Mouse (Mus musculus): ENCODE measurements around the gene Gramd1c. TPM values are rescaled to one million over a fixed set of nuclear protein-coding genes. Genes with fewer than 3 reads are reported as not detected.

The Gramd1c gene
- polyA plus RNA-seq, 1 experiment: 19.5 TPM

DNA sequence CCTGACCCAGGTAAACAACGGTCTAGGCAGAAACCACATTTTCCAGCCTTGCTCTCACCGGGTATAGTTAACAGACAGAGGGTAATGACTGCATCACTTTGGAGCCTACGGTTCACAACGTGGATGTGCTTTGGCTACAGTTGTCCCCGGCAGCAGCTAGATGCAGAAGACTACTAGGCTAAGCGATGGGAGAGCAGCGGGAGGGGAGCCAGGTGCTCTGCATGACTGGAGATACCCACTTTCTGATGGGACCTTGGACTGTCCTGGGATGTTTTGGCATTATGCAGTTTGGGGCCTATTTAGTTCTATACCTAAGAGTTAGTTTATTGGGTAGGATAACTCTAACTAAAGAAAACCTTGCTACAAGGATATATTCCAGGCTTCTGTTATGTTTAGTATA lies 36.2 kb upstream of the Gramd1c start:
- Histone ChIP-seq H3K27ac (ENCODE audit: control insufficient read depth, insufficient read depth, low read depth, low read length) (no peak overlapping the region), H3K27me3 (ENCODE audit: control insufficient read depth, insufficient read depth, low read length) (no peaks in the 10 kb centered on the region), H3K4me3 (ENCODE audit: control insufficient read depth, low read depth, low read length) (no peak overlapping the region), H3K36me3 (ENCODE audit: control insufficient read depth, insufficient read depth, low read length) (peaks cover 3% of the 10 kb centered on the region), H3K4me1 (ENCODE audit: control insufficient read depth, insufficient read depth, low read length) (no peaks in the 10 kb centered on the region)
- TF ChIP-seq CTCF (IDR thresholded peaks at IDR 0.05; ENCODE audit: control insufficient read depth, insufficient read depth, insufficient replicate concordance, low read depth, low read length): no peak
- no peak for TF ChIP-seq POLR2A (IDR thresholded peaks at IDR 0.05; ENCODE audit: control insufficient read depth, low read depth, low read length)

DNA sequence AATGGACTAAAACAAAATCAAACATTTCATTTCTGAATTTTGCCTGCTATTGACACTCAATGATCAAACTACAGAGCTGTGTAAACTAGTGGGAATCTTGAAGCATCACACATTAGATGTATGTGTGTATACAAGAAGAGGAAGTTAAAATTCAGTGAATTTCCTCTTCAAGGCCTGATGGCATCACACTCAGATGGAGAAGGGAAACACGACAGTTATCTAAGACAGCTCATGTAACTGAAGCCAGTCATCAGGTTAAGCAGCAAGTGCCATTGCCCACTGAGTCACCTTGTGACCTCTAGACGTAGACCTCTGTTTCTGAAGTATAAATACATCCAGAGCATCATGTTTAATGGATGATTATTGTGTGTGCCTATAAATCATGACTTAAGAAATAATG lies 24.5 kb upstream of the Gramd1c start:
- Histone ChIP-seq H3K36me3 (ENCODE audit: control insufficient read depth, insufficient read depth, low read length) (peaks cover 1% of the 10 kb centered on the region; the same call in 1 of the 2 replicates), H3K27ac (ENCODE audit: control insufficient read depth, insufficient read depth, low read depth, low read length) (no peak overlapping the region), H3K4me1 (ENCODE audit: control insufficient read depth, insufficient read depth, low read length) (no peaks in the 10 kb centered on the region), H3K4me3 (ENCODE audit: control insufficient read depth, low read depth, low read length) (no peak overlapping the region), H3K27me3 (ENCODE audit: control insufficient read depth, insufficient read depth, low read length) (no peaks in the 10 kb centered on the region)
- TF ChIP-seq CTCF (IDR thresholded peaks at IDR 0.05; ENCODE audit: control insufficient read depth, insufficient read depth, insufficient replicate concordance, low read depth, low read length) (no peak), POLR2A (IDR thresholded peaks at IDR 0.05; ENCODE audit: control insufficient read depth, low read depth, low read length) (no peak)

DNA sequence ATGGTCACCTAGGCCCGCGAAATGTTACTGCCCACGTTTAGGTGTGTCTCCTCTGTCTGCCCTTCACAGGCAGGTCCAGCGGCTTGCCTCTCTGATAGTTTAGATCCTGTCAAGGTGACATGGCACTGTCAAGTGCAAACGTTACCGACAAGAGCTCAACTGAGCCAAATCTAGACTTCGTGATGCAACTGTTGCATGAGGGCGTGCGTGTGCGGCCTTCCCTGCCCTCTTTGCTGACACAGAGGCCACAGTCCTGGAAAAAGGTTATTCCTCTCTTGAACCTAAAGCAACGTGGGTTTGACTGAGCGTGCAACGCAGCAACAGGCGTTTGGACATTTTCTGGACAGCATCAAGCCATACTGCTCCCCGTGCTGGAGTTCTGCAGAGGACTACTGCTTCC lies 1.8 kb downstream of the Gramd1c start:
- H3K27ac ChIP-seq (ENCODE audit: control insufficient read depth, insufficient read depth, low read depth, low read length): no peak overlapping the region
- TF ChIP-seq CTCF (IDR thresholded peaks at IDR 0.05; ENCODE audit: control insufficient read depth, insufficient read depth, insufficient replicate concordance, low read depth, low read length): no peak
- no peak for TF ChIP-seq POLR2A (IDR thresholded peaks at IDR 0.05; ENCODE audit: control insufficient read depth, low read depth, low read length)
- H3K4me3 ChIP-seq (ENCODE audit: control insufficient read depth, low read depth, low read length): peak overlapping the region; percentile 68
- H3K36me3 ChIP-seq (ENCODE audit: control insufficient read depth, insufficient read depth, low read length): no peaks in the 10 kb centered on the region
- peaks cover 3% of the 10 kb centered on the region for H3K4me1 ChIP-seq (ENCODE audit: control insufficient read depth, insufficient read depth, low read length)
- H3K27me3 ChIP-seq (ENCODE audit: control insufficient read depth, insufficient read depth, low read length): no peaks in the 10 kb centered on the region

DNA sequence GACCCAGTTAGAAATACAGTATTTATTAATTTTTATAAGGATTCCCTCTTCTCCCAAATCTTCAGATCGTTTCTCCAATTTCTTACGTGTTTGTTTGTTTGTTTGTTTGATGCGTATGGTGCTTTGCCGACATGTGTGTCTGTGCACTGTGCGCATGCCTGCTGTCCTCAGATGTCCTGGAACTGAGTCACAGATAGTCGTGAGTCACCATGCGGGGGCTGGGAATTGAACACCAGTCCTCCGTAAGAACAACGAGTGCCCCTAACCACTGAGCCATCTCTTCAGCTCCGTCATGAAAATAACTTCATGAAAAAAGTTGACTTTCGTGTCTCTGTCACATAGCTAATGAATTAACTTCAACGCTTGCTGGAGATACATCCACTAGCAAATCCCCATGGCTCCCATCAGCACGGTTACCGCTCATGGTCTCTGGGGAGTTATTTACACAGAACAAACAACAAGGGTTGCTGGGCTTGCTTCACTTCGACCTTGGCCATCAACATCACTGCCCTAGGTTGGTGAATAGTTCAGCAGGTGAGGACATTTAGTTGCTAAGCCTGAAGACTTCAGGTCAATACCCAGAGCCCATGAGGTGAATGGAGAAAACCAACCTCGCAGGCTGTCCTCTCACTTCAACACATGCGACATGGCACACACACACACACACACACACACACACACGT lies 2.4 kb downstream of the Gramd1c start:
- peak overlapping the region; percentile 0; the same call in 1 of the 2 replicates for H3K4me3 ChIP-seq (ENCODE audit: control insufficient read depth, low read depth, low read length)
- no peaks in the 10 kb centered on the region for H3K27me3 ChIP-seq (ENCODE audit: control insufficient read depth, insufficient read depth, low read length)
- TF ChIP-seq POLR2A (IDR thresholded peaks at IDR 0.05; ENCODE audit: control insufficient read depth, low read depth, low read length) (no peak), CTCF (IDR thresholded peaks at IDR 0.05; ENCODE audit: control insufficient read depth, insufficient read depth, insufficient replicate concordance, low read depth, low read length) (no peak)
- no peak overlapping the region for H3K27ac ChIP-seq (ENCODE audit: control insufficient read depth, insufficient read depth, low read depth, low read length)
- H3K36me3 ChIP-seq (ENCODE audit: control insufficient read depth, insufficient read depth, low read length): no peaks in the 10 kb centered on the region
- H3K4me1 ChIP-seq (ENCODE audit: control insufficient read depth, insufficient read depth, low read length): peaks cover 3% of the 10 kb centered on the region

DNA sequence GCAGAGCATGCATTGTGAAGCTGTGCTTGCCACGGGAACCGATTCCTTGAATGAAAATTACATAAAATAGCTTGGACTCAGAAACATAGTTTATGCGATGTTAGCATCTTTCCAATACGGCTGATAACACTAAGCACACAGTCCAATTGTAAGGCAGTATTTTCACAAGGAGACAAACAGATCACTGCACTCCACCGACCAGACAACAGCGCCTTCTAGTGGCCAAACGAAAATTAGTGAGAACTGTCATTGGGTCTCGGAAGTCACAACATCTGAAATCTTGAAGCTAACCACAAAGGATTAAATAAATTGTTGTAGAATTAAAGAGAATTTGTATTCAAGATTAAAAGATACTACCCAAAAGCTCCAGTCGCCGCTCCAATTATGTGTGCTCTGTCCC lies 4.4 kb downstream of the Gramd1c start:
- Histone ChIP-seq H3K27ac (ENCODE audit: control insufficient read depth, insufficient read depth, low read depth, low read length) (no peak overlapping the region), H3K36me3 (ENCODE audit: control insufficient read depth, insufficient read depth, low read length) (no peaks in the 10 kb centered on the region), H3K4me1 (ENCODE audit: control insufficient read depth, insufficient read depth, low read length) (peaks cover 6% of the 10 kb centered on the region), H3K4me3 (ENCODE audit: control insufficient read depth, low read depth, low read length) (no peak overlapping the region), H3K27me3 (ENCODE audit: control insufficient read depth, insufficient read depth, low read length) (no peaks in the 10 kb centered on the region)
- TF ChIP-seq POLR2A (IDR thresholded peaks at IDR 0.05; ENCODE audit: control insufficient read depth, low read depth, low read length): no peak
- peak; percentile 43; the same call in 1 of the 2 replicates for TF ChIP-seq CTCF (IDR thresholded peaks at IDR 0.05; ENCODE audit: control insufficient read depth, insufficient read depth, insufficient replicate concordance, low read depth, low read length)

DNA sequence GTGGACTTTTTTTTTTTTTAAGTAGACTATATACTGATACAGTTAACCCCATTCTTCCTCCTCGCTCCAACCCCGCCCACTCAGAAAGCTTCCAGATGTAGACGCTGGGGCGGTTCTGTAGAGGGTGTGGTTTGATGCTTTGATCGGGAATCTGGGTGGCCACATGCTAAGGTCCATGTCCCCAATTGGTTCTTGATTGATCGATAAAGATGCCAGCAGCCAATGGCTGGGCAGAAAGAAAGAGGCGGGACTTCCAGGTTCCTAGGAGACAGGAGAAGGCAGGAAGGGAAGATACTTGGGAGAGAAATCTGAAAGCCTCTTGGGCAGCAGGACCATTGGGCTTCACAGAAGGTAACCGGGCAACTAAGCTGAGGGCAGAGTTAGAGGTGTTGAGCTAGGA lies 7.4 kb downstream of the Gramd1c start:
- Histone ChIP-seq H3K4me3 (ENCODE audit: control insufficient read depth, low read depth, low read length) (peak overlapping the region; percentile 66), H3K27ac (ENCODE audit: control insufficient read depth, insufficient read depth, low read depth, low read length) (no peak overlapping the region; the same call in 1 of the 2 replicates), H3K27me3 (ENCODE audit: control insufficient read depth, insufficient read depth, low read length) (no peaks in the 10 kb centered on the region), H3K4me1 (ENCODE audit: control insufficient read depth, insufficient read depth, low read length) (peaks cover 3% of the 10 kb centered on the region), H3K36me3 (ENCODE audit: control insufficient read depth, insufficient read depth, low read length) (no peaks in the 10 kb centered on the region)
- TF ChIP-seq POLR2A (IDR thresholded peaks at IDR 0.05; ENCODE audit: control insufficient read depth, low read depth, low read length): no peak
- no peak for TF ChIP-seq CTCF (IDR thresholded peaks at IDR 0.05; ENCODE audit: control insufficient read depth, insufficient read depth, insufficient replicate concordance, low read depth, low read length)

DNA sequence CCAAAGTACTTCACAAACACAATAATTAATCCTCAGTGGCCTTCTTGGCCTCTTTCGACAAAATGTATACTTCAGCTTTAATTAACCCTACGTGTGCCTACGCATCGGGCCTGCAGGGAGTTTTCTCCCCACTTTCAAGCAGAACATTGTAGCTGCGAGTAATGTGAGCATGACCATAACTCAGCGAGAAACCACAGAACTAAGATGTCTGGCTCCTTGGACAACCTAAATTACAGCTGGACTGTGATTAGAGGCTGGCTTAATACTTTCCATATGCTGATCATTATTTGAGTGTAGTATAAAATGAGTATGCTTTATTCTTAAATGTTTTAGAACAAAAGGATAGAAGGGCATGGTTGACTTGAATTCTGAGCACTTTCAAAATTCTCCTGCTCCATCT lies 9.9 kb downstream of the Gramd1c start:
- no peak overlapping the region for H3K27ac ChIP-seq (ENCODE audit: control insufficient read depth, insufficient read depth, low read depth, low read length)
- H3K36me3 ChIP-seq (ENCODE audit: control insufficient read depth, insufficient read depth, low read length): no peaks in the 10 kb centered on the region
- no peak overlapping the region for H3K4me3 ChIP-seq (ENCODE audit: control insufficient read depth, low read depth, low read length)
- H3K4me1 ChIP-seq (ENCODE audit: control insufficient read depth, insufficient read depth, low read length): peaks cover 3% of the 10 kb centered on the region
- TF ChIP-seq POLR2A (IDR thresholded peaks at IDR 0.05; ENCODE audit: control insufficient read depth, low read depth, low read length) (no peak), CTCF (IDR thresholded peaks at IDR 0.05; ENCODE audit: control insufficient read depth, insufficient read depth, insufficient replicate concordance, low read depth, low read length) (no peak)
- no peaks in the 10 kb centered on the region for H3K27me3 ChIP-seq (ENCODE audit: control insufficient read depth, insufficient read depth, low read length)

Measured in testis, adult 2 months (tissue).